Mouse (Mus musculus) erythroid progenitor cell, adult 5-6 weeks (primary cell): ENCODE measurements at regions not wholly inside any gene's neighbourhood (a gene's known extent, or its start where the extent isn't known, plus 50 kb on each side); places are given as distances from the start of the nearest gene placed in this dataset.

Experiments used
- ATAC-seq: replicated peaks from 2 replicates; pipeline ENCODE4 v1.8.0; 2016; ENCODE audit warnings: moderate number of reproducible peaks, mild to moderate bottlenecking, moderate TSS enrichment, inconsistent platforms; ENCODE audit not compliant: poor library complexity, low FRiP score, severe bottlenecking

GRCm38 (mm10) chr16:30894086-30894485 is 187.1 kb downstream of the Xxylt1 start:
- no peak for ATAC-seq

GRCm38 (mm10) chr16:30895021-30895420 is 186.2 kb downstream of the Xxylt1 start:
- ATAC-seq: no peak

GRCm38 (mm10) chr16:30897371-30897770 is 183.9 kb downstream of the Xxylt1 start:
- ATAC-seq: no peak

GRCm38 (mm10) chr16:30900121-30900520 is 181.1 kb downstream of the Xxylt1 start:
- no peak for ATAC-seq

GRCm38 (mm10) chr16:30901309-30901708 is 179.9 kb downstream of the Xxylt1 start:
- ATAC-seq: no peak
